Mouse (Mus musculus) forebrain, embryonic 14.5 days (tissue): Measurements from ENCODE around the gene Samd4b. TPM values are rescaled to one million over a fixed set of nuclear protein-coding genes. Genes with fewer than 3 reads are reported as not detected.

Source experiments
- ATAC-seq: fragments of 200-750 bp; cut with Nextera tagmentation; 2 replicates; pipeline ENCODE4 v1.8.0; 2017; ENCODE audit warnings: mild to moderate bottlenecking, moderate library complexity
- DNase-seq: peaks from one replicate; pipeline ENCODE4 v3.0.0-alpha.2; 2015; ENCODE audit warnings: low spot score
- H3K27ac ChIP-seq: fragments of 300-500 bp; sonication (generic); 2 replicates; pipeline ENCODE4 v1.5.1; 2014; ENCODE audit warnings: low read depth, mild to moderate bottlenecking, control low read depth, low read length, moderate library complexity
- H3K27me3 ChIP-seq: fragments of 300-500 bp; sonication (generic); replicated peaks from 2 replicates; pipeline ENCODE4 v1.6.1; 2014; ENCODE audit warnings: low read length, control low read depth, mixed read lengths; ENCODE audit not compliant: control insufficient read depth, insufficient read depth
- H3K36me3 ChIP-seq: fragments of 300-500 bp; sonication (generic); 2 replicates; pipeline ENCODE4 v1.6.1; 2014; ENCODE audit warnings: low read length, control low read depth; ENCODE audit not compliant: control insufficient read depth, insufficient read depth
- H3K4me1 ChIP-seq: fragments of 300-500 bp; sonication (generic); 2 replicates; pipeline ENCODE4 v1.6.1; 2014; ENCODE audit warnings: antibody characterized with exemption, low read length, control low read depth; ENCODE audit not compliant: control insufficient read depth, insufficient read depth
- H3K4me2 ChIP-seq: fragments of 300-500 bp; sonication (generic); 2 replicates; pipeline ENCODE4 v1.6.1; 2014; ENCODE audit warnings: mild to moderate bottlenecking, control low read depth, low read length
- H3K4me3 ChIP-seq: fragments of 300-500 bp; sonication (generic); 2 replicates; pipeline ENCODE4 v1.5.1; 2014; ENCODE audit warnings: low read depth, low read length, control low read depth
- H3K9ac ChIP-seq: fragments of 300-500 bp; sonication (generic); 2 replicates; pipeline ENCODE4 v1.6.1; 2014; ENCODE audit warnings: mild to moderate bottlenecking, low read length, control low read depth, moderate library complexity
- H3K9me3 ChIP-seq: fragments of 300-500 bp; sonication (generic); replicated peaks from 2 replicates; pipeline ENCODE4 v1.6.1; 2016; ENCODE audit warnings: low read length, control low read depth, mixed read lengths; ENCODE audit not compliant: control insufficient read depth
- WGBS: fragments of 180-500 bp; shearing (Covaris S2); extraction: QIAGEN DNeasy Blood & Tissue Kit; methylation state at CpG from one replicate; pipeline ENCODE4 v1.1.7; 2014; 5-methylcytosine and 5-hydroxymethylcytosine counted together
- microRNA-seq: library from miRNA; unstranded; fragments of <30 nt; microRNA quantifications from one replicate; pipeline ENCODE4, GENCODE M21; 2016
- polyA plus RNA-seq: library from polyadenylated mRNA; unstranded; fragments of >200 nt; fragmentation: Nextera tagmentation; extraction: Ambion mirVana; gene quantifications from 2 replicates; pipeline ENCODE4 v1.2.1, GENCODE M21; 2014

Samd4b gene
- polyA plus RNA-seq, 1 experiment from 2014 or later, result 20.1 TPM

GRCm38 (mm10) chr7:28354596-28354995 is 243.3 kb downstream of the Samd4b start:
- no peak overlapping the region for H3K9ac ChIP-seq
- H3K4me1 ChIP-seq, result peaks cover 15% of the 10 kb centered on the region
- H3K27ac ChIP-seq, result no peak overlapping the region
- H3K4me3 ChIP-seq, result no peak overlapping the region
- no peaks in the 10 kb centered on the region for H3K27me3 ChIP-seq
- no peak for DNase-seq
- 89% methylated on average over 3 of the region's 3 CpGs for WGBS
- H3K4me2 ChIP-seq, result no peak overlapping the region
- H3K36me3 ChIP-seq, result peaks cover 41% of the 10 kb centered on the region
- H3K9me3 ChIP-seq, result no peaks in the 10 kb centered on the region
- no peak for ATAC-seq

- no peak overlapping the region for H3K9ac ChIP-seq
- DNase-seq (no peak), ATAC-seq (no peak)
- peaks cover 15% of the 10 kb centered on the region for H3K4me1 ChIP-seq
- H3K27me3 ChIP-seq, result no peaks in the 10 kb centered on the region
- no peak overlapping the region for H3K4me2 ChIP-seq
- H3K27ac ChIP-seq, result no peak overlapping the region
- peaks cover 36% of the 10 kb centered on the region for H3K36me3 ChIP-seq
- H3K9me3 ChIP-seq, result no peaks in the 10 kb centered on the region
- 93% methylated on average over 3 of the region's 3 CpGs for WGBS
- no peak overlapping the region for H3K4me3 ChIP-seq
Measured at GRCm38 (mm10) chr7:28354113-28354581, 243.8 kb downstream of the Samd4b start.

- H3K9me3 ChIP-seq, result no peaks in the 10 kb centered on the region
- H3K9ac ChIP-seq, result no peak overlapping the region
- no peaks in the 10 kb centered on the region for H3K27me3 ChIP-seq
- ATAC-seq (no peak), DNase-seq (no peak)
- no peak overlapping the region for H3K27ac ChIP-seq
- H3K4me3 ChIP-seq, result no peak overlapping the region
- peaks cover 34% of the 10 kb centered on the region for H3K36me3 ChIP-seq
- WGBS, result 96% methylated on average over 2 of the region's 2 CpGs
- peaks cover 15% of the 10 kb centered on the region for H3K4me1 ChIP-seq
- H3K4me2 ChIP-seq, result no peak overlapping the region
Measured at GRCm38 (mm10) chr7:28353267-28353666, 244.7 kb downstream of the Samd4b start.

GRCm38 (mm10) chr7:28351676-28352191 is 246.2 kb downstream of the Samd4b start:
- Histone ChIP-seq H3K4me3 (peak overlapping the region; percentile 90), H3K9me3 (no peaks in the 10 kb centered on the region), H3K4me2 (peak overlapping the region; percentile 85), H3K9ac (peak overlapping the region; percentile 94), H3K36me3 (peaks cover 34% of the 10 kb centered on the region), H3K27ac (no peak overlapping the region), H3K27me3 (no peaks in the 10 kb centered on the region), H3K4me1 (peaks cover 12% of the 10 kb centered on the region)
- ATAC-seq (no peak), DNase-seq (no peak)
- WGBS, result 40% methylated on average over 4 of the region's 4 CpGs

GRCm38 (mm10) chr7:28350155-28350883 is 247.6 kb downstream of the Samd4b start, which contains the start of gene Rps16:
TSS of gene Rps16 (plus strand) at chr7:28350652.
- peak within 1 kb of the TSS; percentile 79 for H3K27ac ChIP-seq
- peaks cover 12% of the 10 kb centered on the region for H3K4me1 ChIP-seq
- peak; percentile 99 for DNase-seq
- peak; percentile 95 for ATAC-seq
- H3K9me3 ChIP-seq, result no peaks in the 10 kb centered on the region
- peak within 1 kb of the TSS; percentile 90 for H3K4me3 ChIP-seq
- WGBS, result under 1% methylated on average over 49 of the region's 50 CpGs
- peak within 1 kb of the TSS; percentile 94 for H3K9ac ChIP-seq
- peaks cover 33% of the 10 kb centered on the region for H3K36me3 ChIP-seq
- H3K4me2 ChIP-seq, result peak within 1 kb of the TSS; percentile 85
- no peaks in the 10 kb centered on the region for H3K27me3 ChIP-seq

Small RNA genes lying within 50 kb of the gene (microRNA-seq; reads per million reads assigned to microRNA genes)
- gene Mir7049, result 0.40 reads per million

Other genes starting within 250 kb of the Samd4b start
- gene Rps16, start 247.5 kb downstream of the Samd4b start, polyA plus RNA-seq, result 539 and 750 TPM in 2 replicates
- 17.7 and 27.5 TPM in 2 replicates for gene Plekhg2, start 225.5 kb downstream of the Samd4b start, polyA plus RNA-seq
- 3.3 and 5.6 TPM in 2 replicates for gene Zfp36, start 217.9 kb downstream of the Samd4b start, polyA plus RNA-seq
- 42.3 and 52.9 TPM in 2 replicates for gene Med29, start 205.4 kb downstream of the Samd4b start, polyA plus RNA-seq
- gene Paf1, start 205.2 kb downstream of the Samd4b start, polyA plus RNA-seq, result 59.3 and 73.1 TPM in 2 replicates
- gene Gmfg, start 160.7 kb downstream of the Samd4b start, polyA plus RNA-seq, result 3.3 and 4.9 TPM in 2 replicates
- gene Lrfn1, start 146.2 kb downstream of the Samd4b start, polyA plus RNA-seq, result 8.7 and 9.8 TPM in 2 replicates
- not detected in 2 replicates for gene Ifnl2, start 87.7 kb downstream of the Samd4b start, polyA plus RNA-seq
- gene Ifnl3, start 75.3 kb downstream of the Samd4b start, polyA plus RNA-seq, result not detected in 2 replicates
- gene Sycn, start 57.3 kb downstream of the Samd4b start, polyA plus RNA-seq, result not detected in 2 replicates
- gene Nccrp1, start 50.9 kb downstream of the Samd4b start, polyA plus RNA-seq, result not detected in 2 replicates
- gene Pak4, start within 50 bp of the Samd4b start, polyA plus RNA-seq, result 12.6 and 16.0 TPM in 2 replicates
- gene Acp7, start 33.2 kb upstream of the Samd4b start, polyA plus RNA-seq, result not detected in 2 replicates
- gene Fbxo27, start 94.7 kb upstream of the Samd4b start, polyA plus RNA-seq, result 4.3 and 5.9 TPM in 2 replicates
- gene Fbxo17, start 118.7 kb upstream of the Samd4b start, polyA plus RNA-seq, result 3.0 and 3.4 TPM in 2 replicates
- 133 and 141 TPM in 2 replicates for gene Mrps12, start 143.7 kb upstream of the Samd4b start, polyA plus RNA-seq
- gene Sars2, start 143.8 kb upstream of the Samd4b start, polyA plus RNA-seq, result 17.6 and 17.7 TPM in 2 replicates
- not detected in 2 replicates for gene Ccer2, start 158.0 kb upstream of the Samd4b start, polyA plus RNA-seq
- gene Sirt2, start 168.6 kb upstream of the Samd4b start, polyA plus RNA-seq, result 110 and 115 TPM in 2 replicates
- gene Nfkbib, start 169.4 kb upstream of the Samd4b start, polyA plus RNA-seq, result 61.0 and 62.4 TPM in 2 replicates
- 1.3 and 1.5 TPM in 2 replicates for gene Rinl, start 190.8 kb upstream of the Samd4b start, polyA plus RNA-seq
- 190 and 198 TPM in 2 replicates for gene Hnrnpl, start 210.4 kb upstream of the Samd4b start, polyA plus RNA-seq
- gene Ech1, start 227.1 kb upstream of the Samd4b start, polyA plus RNA-seq, result 103 and 107 TPM in 2 replicates
- gene Lgals4, start 235.7 kb upstream of the Samd4b start, polyA plus RNA-seq, result 1.7 and 2.0 TPM in 2 replicates